Mouse (Mus musculus) forebrain, embryonic 12.5 days (tissue): Measurements from ENCODE around the gene Sema4c. TPM values are rescaled to one million over a fixed set of nuclear protein-coding genes. Genes with fewer than 3 reads are reported as not detected.
"Not testable (repeated sequence)": the region's sequence is repeated elsewhere in the genome, so short reads cannot be mapped to it uniquely, and the experiment has no call there.

Experiments
- ATAC-seq: fragments of 200-750 bp; cut with Nextera tagmentation; 2 replicates; pipeline ENCODE4 v1.8.0; 2017; ENCODE audit warnings: moderate TSS enrichment; ENCODE audit not compliant: low FRiP score
- H3K27ac ChIP-seq: fragments of 300-500 bp; sonication (generic); 2 replicates; pipeline ENCODE4 v1.5.1; 2016; ENCODE audit warnings: mild to moderate bottlenecking
- H3K27me3 ChIP-seq: fragments of 300-500 bp; sonication (generic); 2 replicates; pipeline ENCODE4 v1.6.1; 2016; ENCODE audit warnings: mild to moderate bottlenecking
- H3K36me3 ChIP-seq: fragments of 300-500 bp; sonication (generic); replicated peaks from 2 replicates; pipeline ENCODE4 v1.6.1; 2016; ENCODE audit warnings: mild to moderate bottlenecking
- H3K4me1 ChIP-seq: fragments of 300-500 bp; sonication (generic); 2 replicates; pipeline ENCODE4 v1.6.1; 2016
- H3K4me2 ChIP-seq: fragments of 300-500 bp; sonication (generic); 2 replicates; pipeline ENCODE4 v1.6.1; 2016; ENCODE audit warnings: mild to moderate bottlenecking, moderate library complexity
- H3K4me3 ChIP-seq: fragments of 300-500 bp; sonication (generic); replicated peaks from 2 replicates; pipeline ENCODE4 v1.5.1; 2016; ENCODE audit warnings: mild to moderate bottlenecking
- H3K9ac ChIP-seq: fragments of 300-500 bp; sonication (generic); 2 replicates; pipeline ENCODE4 v1.6.1; 2016; ENCODE audit warnings: mild to moderate bottlenecking
- H3K9me3 ChIP-seq: fragments of 300-500 bp; sonication (generic); 2 replicates; pipeline ENCODE4 v1.6.1; 2016
- WGBS: fragments of 180-500 bp; shearing (Covaris S2); methylation state at CpG from one replicate; pipeline ENCODE4 v1.1.7; 2016; 5-methylcytosine and 5-hydroxymethylcytosine counted together
- polyA plus RNA-seq: library from polyadenylated mRNA; unstranded; fragments of >200 nt; fragmentation: Nextera tagmentation; extraction: Ambion mirVana; gene quantifications from 2 replicates; pipeline ENCODE4 v1.2.1, GENCODE M21; 2016

Gene Sema4c
- polyA plus RNA-seq, 1 experiment from 2014 or later, result 29.8 TPM

- H3K36me3 ChIP-seq, result peaks cover 34% of the 10 kb centered on the region
- ATAC-seq, result no peak
- H3K4me2 ChIP-seq, result no peak overlapping the region
- peaks cover 4% of the 10 kb centered on the region; the same call in 1 of the 2 replicates for H3K4me1 ChIP-seq
- H3K9ac ChIP-seq, result no peak overlapping the region
- WGBS, result 88% methylated on average over 4 of the region's 4 CpGs
- H3K9me3 ChIP-seq, result no peaks in the 10 kb centered on the region
- no peaks in the 10 kb centered on the region for H3K27me3 ChIP-seq
- no peak overlapping the region for H3K4me3 ChIP-seq
- H3K27ac ChIP-seq, result no peak overlapping the region
These were observed 19.4 kb downstream of the Sema4c start for GRCm38 (mm10) chr1:36538727-36539126.

GRCm38 (mm10) chr1:36536783-36537182, 21.4 kb downstream of the Sema4c start, which contains the start of gene Ankrd23:
Ankrd23 (minus strand) TSS chr1:36536883.
- ATAC-seq, H3K9me3 ChIP-seq, H3K27me3 ChIP-seq, H3K4me2 ChIP-seq, H3K4me1 ChIP-seq, H3K4me3 ChIP-seq, H3K9ac ChIP-seq: not testable (repeated sequence)
- H3K27ac ChIP-seq, result peak within 1 kb of the TSS; percentile 66
- H3K36me3 ChIP-seq, result peaks cover 31% of the 10 kb centered on the region
- WGBS, result 96% methylated on average over 9 of the region's 9 CpGs

GRCm38 (mm10) chr1:36536397-36536728, 21.8 kb downstream of the Sema4c start:
- Histone ChIP-seq H3K4me1 (peaks cover 4% of the 10 kb centered on the region; the same call in 1 of the 2 replicates), H3K27ac (no peak overlapping the region), H3K9ac (no peak overlapping the region), H3K9me3 (no peaks in the 10 kb centered on the region), H3K4me2 (no peak overlapping the region), H3K36me3 (peaks cover 27% of the 10 kb centered on the region), H3K4me3 (no peak overlapping the region), H3K27me3 (no peaks in the 10 kb centered on the region)
- ATAC-seq, result no peak
- 85% methylated on average over 8 of the region's 8 CpGs for WGBS

DNA sequence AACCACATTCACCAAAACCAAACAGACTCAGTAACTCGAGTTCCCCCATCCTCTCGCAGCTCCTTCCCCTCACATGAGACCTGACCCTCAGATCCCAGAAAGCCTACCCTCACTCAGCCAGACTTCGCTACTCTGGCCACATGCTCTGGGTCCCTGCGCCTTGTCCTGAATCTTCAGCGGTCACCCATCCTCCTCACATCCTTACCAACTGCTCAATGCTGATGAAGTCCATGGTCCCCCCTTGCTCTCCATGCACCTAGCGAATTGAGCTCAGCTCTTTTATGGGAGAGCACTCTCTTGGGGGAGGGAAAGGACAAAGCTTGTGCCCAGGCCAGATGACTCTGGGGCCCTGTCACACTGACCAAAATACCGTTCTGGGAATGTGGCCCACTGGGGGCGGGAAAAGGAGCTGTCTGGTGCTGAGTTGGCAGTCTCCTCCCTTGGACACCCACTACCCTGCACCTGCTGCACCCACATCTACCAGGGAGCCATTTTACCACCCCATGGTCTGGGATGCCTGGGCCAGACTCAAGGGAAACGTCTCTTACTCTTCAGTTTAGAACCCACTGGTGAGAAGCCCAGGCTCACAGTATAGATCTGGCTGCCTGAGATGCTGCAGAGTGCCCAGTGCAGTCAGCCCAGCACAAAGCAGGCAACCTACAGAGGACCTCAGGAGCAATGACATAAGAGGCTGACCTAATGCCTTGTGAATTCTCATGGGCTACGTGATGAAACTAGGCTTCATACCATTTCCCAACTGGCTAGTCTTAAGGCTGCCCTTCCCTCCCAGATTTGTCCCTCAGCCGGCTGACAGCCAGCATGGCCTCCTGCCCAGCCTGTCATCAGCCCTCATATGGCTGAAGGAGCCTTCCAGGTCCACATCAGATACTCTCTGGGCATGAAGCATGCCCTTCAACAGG, 22.4 kb downstream of the Sema4c start:
- WGBS, result 84% methylated on average over 11 of the region's 11 CpGs

GRCm38 (mm10) chr1:36534595-36535058, 23.5 kb downstream of the Sema4c start:
- Histone ChIP-seq H3K27ac (no peak overlapping the region), H3K9ac (no peak overlapping the region), H3K9me3 (no peaks in the 10 kb centered on the region), H3K27me3 (no peaks in the 10 kb centered on the region), H3K4me2 (no peak overlapping the region), H3K36me3 (peaks cover 17% of the 10 kb centered on the region), H3K4me3 (no peak overlapping the region), H3K4me1 (peaks cover 8% of the 10 kb centered on the region; the same call in 1 of the 2 replicates)
- whole genome bisulfite sequencing, result 88% methylated on average over 6 of the region's 6 CpGs
- no peak for ATAC-seq

More for the DNA sequence above, 22.4 kb downstream of the Sema4c start:
- Histone ChIP-seq H3K9me3 (no peaks in the 10 kb centered on the region), H3K9ac (no peak overlapping the region), H3K27ac (no peak overlapping the region), H3K4me1 (peaks cover 4% of the 10 kb centered on the region; the same call in 1 of the 2 replicates), H3K4me2 (no peak overlapping the region), H3K36me3 (peaks cover 27% of the 10 kb centered on the region), H3K27me3 (no peaks in the 10 kb centered on the region), H3K4me3 (no peak overlapping the region)
- ATAC-seq, result no peak

DNA sequence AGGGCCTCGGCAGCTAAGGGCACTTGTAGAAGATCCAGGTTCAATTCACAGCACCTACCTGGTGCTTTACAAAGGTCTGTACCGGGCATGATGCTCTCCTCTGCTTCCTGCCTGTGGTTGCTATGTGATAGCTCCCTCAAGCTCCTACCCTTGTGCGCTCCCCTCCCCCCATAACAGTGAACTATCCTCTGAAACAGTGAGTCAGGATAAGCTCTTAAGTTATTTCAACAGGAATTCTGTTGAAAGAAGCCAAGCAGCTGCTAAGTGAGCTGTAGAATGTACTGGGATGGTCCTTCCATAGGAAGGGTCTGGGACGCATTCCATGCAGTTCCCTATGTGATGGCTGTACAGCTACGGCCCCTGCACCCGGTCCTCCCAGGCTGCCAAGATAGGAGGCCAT, 24.6 kb downstream of the Sema4c start:
- H3K4me2 ChIP-seq, result no peak overlapping the region
- H3K4me1 ChIP-seq, result peaks cover 11% of the 10 kb centered on the region
- no peaks in the 10 kb centered on the region for H3K9me3 ChIP-seq
- no peak for ATAC-seq
- H3K36me3 ChIP-seq, result peaks cover 8% of the 10 kb centered on the region
- H3K9ac ChIP-seq, result no peak overlapping the region
- H3K27me3 ChIP-seq, result no peaks in the 10 kb centered on the region
- 87% methylated on average over 6 of the region's 6 CpGs for WGBS
- H3K27ac ChIP-seq, result no peak overlapping the region
- H3K4me3 ChIP-seq, result no peak overlapping the region

GRCm38 (mm10) chr1:36531461-36531860, 26.7 kb downstream of the Sema4c start:
- WGBS, result 88% methylated on average over 12 of the region's 12 CpGs

DNA sequence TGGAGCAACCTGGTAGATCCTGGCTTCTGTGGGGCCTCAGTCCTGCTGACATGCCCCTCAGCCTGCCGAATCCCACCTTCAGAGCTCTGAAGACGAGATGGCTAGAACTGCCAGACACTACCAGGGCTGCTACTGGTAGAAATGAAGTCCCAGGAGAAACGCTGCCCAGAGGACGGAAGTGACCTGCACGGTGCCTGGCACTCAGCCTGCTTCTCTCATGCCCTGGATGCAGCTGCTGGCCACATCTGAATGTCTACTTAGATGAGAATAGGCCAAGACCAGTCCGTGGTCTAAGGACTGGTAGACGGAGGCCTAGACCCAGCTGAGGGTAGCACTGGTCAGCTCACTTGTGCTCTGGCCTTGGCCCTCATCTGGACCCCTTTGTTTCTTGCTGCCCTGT, 27.2 kb downstream of the Sema4c start:
- H3K36me3 ChIP-seq, result peaks cover 15% of the 10 kb centered on the region
- WGBS, result 94% methylated on average over 7 of the region's 7 CpGs
- H3K27ac ChIP-seq, result peak overlapping the region; percentile 1; the same call in 1 of the 2 replicates
- H3K4me1 ChIP-seq, result peaks cover 21% of the 10 kb centered on the region
- H3K4me3 ChIP-seq, result no peak overlapping the region
- no peak for ATAC-seq
- H3K9ac ChIP-seq, result no peak overlapping the region
- H3K4me2 ChIP-seq, result no peak overlapping the region
- H3K9me3 ChIP-seq, result no peaks in the 10 kb centered on the region
- no peaks in the 10 kb centered on the region for H3K27me3 ChIP-seq

More at GRCm38 (mm10) chr1:36531461-36531860, 26.7 kb downstream of the Sema4c start:
- Histone ChIP-seq H3K4me1 (peaks cover 21% of the 10 kb centered on the region), H3K27me3 (no peaks in the 10 kb centered on the region), H3K36me3 (peaks cover 11% of the 10 kb centered on the region), H3K9ac (no peak overlapping the region), H3K27ac (no peak overlapping the region), H3K9me3 (no peaks in the 10 kb centered on the region), H3K4me3 (no peak overlapping the region), H3K4me2 (no peak overlapping the region)
- ATAC-seq, result no peak

DNA sequence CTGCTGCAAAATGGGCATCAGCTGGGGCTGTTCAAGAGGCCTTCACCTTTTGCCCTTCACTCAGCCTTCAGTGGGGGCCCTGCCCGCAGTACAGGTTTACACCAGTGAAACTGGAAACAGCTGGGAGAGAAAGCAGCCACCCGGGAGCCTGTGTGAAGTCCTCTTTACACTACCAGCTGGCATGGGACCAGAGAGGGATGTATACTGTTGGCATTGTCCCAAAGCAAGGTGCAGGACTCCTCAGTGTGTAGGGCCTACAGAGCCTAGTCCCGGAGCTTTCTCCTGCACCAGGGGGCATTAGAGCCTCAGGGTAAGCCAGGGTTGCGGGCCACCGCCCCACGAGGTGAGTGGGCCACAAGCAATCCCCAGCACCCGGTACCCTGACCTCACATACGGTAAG, 27.7 kb downstream of the Sema4c start:
- ATAC-seq, result no peak

GRCm38 (mm10) chr1:36529875-36530274, 28.3 kb downstream of the Sema4c start:
- peaks cover 21% of the 10 kb centered on the region for H3K4me1 ChIP-seq
- no peak overlapping the region for H3K9ac ChIP-seq
- H3K9me3 ChIP-seq, result no peaks in the 10 kb centered on the region
- no peak overlapping the region for H3K4me3 ChIP-seq
- ATAC-seq, result no peak
- no peak overlapping the region for H3K27ac ChIP-seq
- peaks cover 26% of the 10 kb centered on the region for H3K36me3 ChIP-seq
- H3K27me3 ChIP-seq, result no peaks in the 10 kb centered on the region
- 94% methylated on average over 4 of the region's 4 CpGs for WGBS
- no peak overlapping the region for H3K4me2 ChIP-seq

More for the DNA sequence above, 27.7 kb downstream of the Sema4c start:
- Histone ChIP-seq H3K27ac (peak overlapping the region; percentile 1; the same call in 1 of the 2 replicates), H3K27me3 (no peaks in the 10 kb centered on the region), H3K36me3 (peaks cover 20% of the 10 kb centered on the region), H3K4me3 (no peak overlapping the region), H3K4me1 (peaks cover 21% of the 10 kb centered on the region), H3K9ac (no peak overlapping the region), H3K4me2 (no peak overlapping the region), H3K9me3 (no peaks in the 10 kb centered on the region)
- WGBS, result 75% methylated on average over 8 of the region's 8 CpGs

GRCm38 (mm10) chr1:36529274-36529673, 28.9 kb downstream of the Sema4c start:
- Histone ChIP-seq H3K36me3 (peaks cover 32% of the 10 kb centered on the region), H3K27me3 (no peaks in the 10 kb centered on the region), H3K9me3 (no peaks in the 10 kb centered on the region), H3K4me3 (no peak overlapping the region), H3K4me2 (no peak overlapping the region), H3K9ac (no peak overlapping the region), H3K27ac (no peak overlapping the region), H3K4me1 (peaks cover 21% of the 10 kb centered on the region)
- WGBS, result 88% methylated on average over 4 of the region's 4 CpGs
- ATAC-seq, result no peak

DNA sequence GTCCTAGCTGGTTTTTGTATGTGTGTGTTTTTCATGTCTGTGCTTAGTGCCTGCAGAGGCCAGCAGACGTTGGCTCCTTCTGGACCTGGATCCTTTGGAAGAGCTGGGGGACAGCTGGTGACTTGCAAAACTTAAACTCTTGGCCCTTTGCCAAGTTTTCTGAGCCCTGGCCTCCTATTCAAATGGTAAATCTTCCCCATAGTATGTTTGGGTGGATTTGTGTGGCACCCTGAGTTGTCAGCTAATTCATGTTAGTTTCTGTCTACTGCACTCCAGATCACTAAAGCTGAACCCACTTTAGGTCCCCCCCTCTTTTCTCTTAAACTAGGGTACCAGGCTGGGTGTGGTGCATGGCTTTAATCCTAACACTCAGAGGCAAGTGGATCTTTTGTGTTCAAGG, 29.8 kb downstream of the Sema4c start:
- Histone ChIP-seq H3K36me3 (peaks cover 41% of the 10 kb centered on the region), H3K4me3 (no peak overlapping the region), H3K27me3 (no peaks in the 10 kb centered on the region), H3K9me3 (no peaks in the 10 kb centered on the region), H3K4me2 (no peak overlapping the region), H3K4me1 (peaks cover 21% of the 10 kb centered on the region), H3K27ac (peak overlapping the region; percentile 81), H3K9ac (no peak overlapping the region)
- 6% methylated on average over 1 of the region's 1 CpGs for WGBS
- peak; percentile 59 for ATAC-seq
